Mouse (Mus musculus) neural tube, embryonic 15.5 days (tissue): Measurements from ENCODE around the gene Dok7. TPM values are rescaled to one million over a fixed set of nuclear protein-coding genes. Genes with fewer than 3 reads are reported as not detected.

ENCODE experiments used
- ATAC-seq: fragments of 200-750 bp; cut with Nextera tagmentation; 2 replicates; pipeline ENCODE4 v1.8.0; 2017; ENCODE audit warnings: mild to moderate bottlenecking, moderate TSS enrichment, moderate library complexity; ENCODE audit not compliant: low FRiP score
- H3K27ac ChIP-seq: fragments of 300-500 bp; sonication (generic); replicated peaks from 2 replicates; pipeline ENCODE4 v1.5.1; 2015; ENCODE audit warnings: mild to moderate bottlenecking, inconsistent platforms
- H3K27me3 ChIP-seq: fragments of 300-500 bp; sonication (generic); replicated peaks from 2 replicates; pipeline ENCODE4 v1.6.1; 2015; ENCODE audit warnings: inconsistent platforms
- H3K36me3 ChIP-seq: fragments of 300-500 bp; sonication (generic); 2 replicates; pipeline ENCODE4 v1.6.1; 2015; ENCODE audit warnings: inconsistent platforms
- H3K4me1 ChIP-seq: fragments of 300-500 bp; sonication (generic); 2 replicates; pipeline ENCODE4 v1.6.1; 2015; ENCODE audit warnings: inconsistent platforms
- H3K4me2 ChIP-seq: fragments of 300-500 bp; sonication (generic); 2 replicates; pipeline ENCODE4 v1.6.1; 2015; ENCODE audit warnings: inconsistent platforms, mild to moderate bottlenecking, moderate library complexity
- H3K4me3 ChIP-seq: fragments of 300-500 bp; sonication (generic); replicated peaks from 2 replicates; pipeline ENCODE4 v1.5.1; 2015; ENCODE audit warnings: mild to moderate bottlenecking, inconsistent platforms
- H3K9ac ChIP-seq: fragments of 300-500 bp; sonication (generic); replicated peaks from 2 replicates; pipeline ENCODE4 v1.6.1; 2015; ENCODE audit warnings: mild to moderate bottlenecking, inconsistent platforms
- H3K9me3 ChIP-seq: fragments of 300-500 bp; sonication (generic); replicated peaks from 2 replicates; pipeline ENCODE4 v1.6.1; 2016; ENCODE audit warnings: inconsistent platforms
- WGBS: fragments of 180-500 bp; shearing (Covaris S2); methylation state at CpG from one replicate; pipeline ENCODE4 v1.1.7; 2015; ENCODE audit warnings: mixed read lengths; 5-methylcytosine and 5-hydroxymethylcytosine counted together
- microRNA-seq: library from miRNA; unstranded; fragments of <30 nt; microRNA quantifications from one replicate; pipeline ENCODE4, GENCODE M21; 2017
- polyA plus RNA-seq: library from polyadenylated mRNA; unstranded; fragments of >200 nt; fragmentation: Nextera tagmentation; extraction: Ambion mirVana; gene quantifications from 2 replicates; pipeline ENCODE4 v1.2.1, GENCODE M21; 2015

Dok7 gene
- polyA plus RNA-seq, 1 experiment from 2014 or later, result 10.5 TPM

DNA sequence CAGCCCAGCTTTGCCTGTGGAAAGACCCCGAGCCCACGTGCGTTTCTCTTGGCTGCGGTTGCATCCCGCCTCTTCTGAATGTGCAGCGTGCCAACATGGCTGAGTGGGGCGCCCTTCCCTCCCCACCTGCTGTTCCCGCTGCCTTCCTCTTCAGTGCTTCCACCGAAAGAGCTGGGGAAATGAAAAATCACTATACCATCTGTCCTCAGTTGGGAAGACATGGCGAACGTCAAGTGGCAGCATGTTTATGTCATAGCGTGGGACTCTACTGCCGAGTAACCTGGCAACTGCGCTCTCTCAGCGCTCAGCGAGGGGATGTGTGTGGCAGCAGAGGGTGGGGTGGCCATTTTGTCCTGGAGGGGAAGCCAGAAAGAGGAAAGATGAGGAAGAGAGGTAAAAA, 72.6 kb downstream of the Dok7 start:
- H3K36me3 ChIP-seq, result no peaks in the 10 kb centered on the region
- 70% methylated on average over 16 of the region's 16 CpGs for WGBS
- no peak overlapping the region for H3K4me2 ChIP-seq
- 0 out of 2 replicates have a peak, but pooled peaks cover 3% of the 10 kb centered on the region for H3K4me1 ChIP-seq
- no peak for ATAC-seq
- H3K27me3 ChIP-seq, result no peaks in the 10 kb centered on the region
- no peaks in the 10 kb centered on the region for H3K9me3 ChIP-seq
- H3K27ac ChIP-seq, result no peak overlapping the region
- no peak overlapping the region for H3K9ac ChIP-seq
- H3K4me3 ChIP-seq, result no peak overlapping the region

DNA sequence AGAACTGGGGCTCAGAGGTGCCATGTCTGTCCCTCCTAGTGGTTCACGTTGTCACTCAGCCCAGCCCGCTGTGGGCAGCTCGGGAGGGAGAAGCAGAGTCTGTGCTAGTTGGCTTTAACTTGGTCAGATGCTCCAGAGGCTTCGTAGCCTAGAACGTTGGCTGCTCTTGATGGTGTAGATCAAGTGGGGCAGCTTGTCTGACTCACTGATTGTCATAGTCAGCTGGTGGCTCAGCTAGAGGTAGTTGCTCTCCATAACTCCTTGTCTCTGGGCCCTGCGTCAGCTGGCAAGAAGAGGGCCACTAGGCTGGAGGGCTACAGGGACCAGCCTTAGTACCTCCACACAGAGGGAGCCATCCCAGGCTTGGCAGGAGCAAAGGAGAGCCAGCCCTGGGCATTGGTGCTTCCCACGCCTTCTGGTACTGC, 73.2 kb downstream of the Dok7 start:
- Histone ChIP-seq H3K27ac (no peak overlapping the region), H3K4me2 (no peak overlapping the region), H3K4me3 (no peak overlapping the region), H3K9ac (no peak overlapping the region), H3K36me3 (no peaks in the 10 kb centered on the region), H3K9me3 (no peaks in the 10 kb centered on the region), H3K4me1 (0 out of 2 replicates have a peak, but pooled peaks cover 3% of the 10 kb centered on the region), H3K27me3 (no peaks in the 10 kb centered on the region)
- peak; percentile 37; the same call in 1 of the 2 replicates for ATAC-seq
- 89% methylated on average over 7 of the region's 7 CpGs for WGBS

DNA sequence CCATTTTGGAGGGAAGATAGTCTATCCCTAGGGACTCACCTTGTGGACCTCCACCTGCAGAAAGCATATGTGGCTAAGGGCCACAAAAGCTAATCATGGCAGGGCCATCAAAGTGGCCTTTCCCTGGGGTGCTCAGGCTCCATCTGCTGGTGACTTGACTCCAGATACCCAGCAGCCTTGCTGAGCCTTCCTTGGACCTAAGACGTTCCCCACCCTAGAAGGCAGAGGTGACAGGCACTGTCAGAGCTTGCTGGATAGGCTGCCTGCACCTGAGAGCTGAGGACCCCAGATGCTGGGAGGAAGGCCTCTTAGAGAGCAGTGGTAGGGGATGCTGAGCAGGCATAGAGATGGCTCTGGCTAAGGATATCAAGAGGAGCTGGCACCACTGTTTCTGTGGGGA, 74.7 kb downstream of the Dok7 start:
- no peaks in the 10 kb centered on the region for H3K27me3 ChIP-seq
- no peaks in the 10 kb centered on the region for H3K36me3 ChIP-seq
- H3K4me3 ChIP-seq, result no peak overlapping the region
- no peak overlapping the region for H3K9ac ChIP-seq
- H3K27ac ChIP-seq, result no peak overlapping the region
- H3K4me1 ChIP-seq, result 0 out of 2 replicates have a peak, but pooled peaks cover 3% of the 10 kb centered on the region
- WGBS, result 29% methylated on average over 1 of the region's 1 CpGs
- no peak for ATAC-seq
- H3K9me3 ChIP-seq, result no peaks in the 10 kb centered on the region
- no peak overlapping the region for H3K4me2 ChIP-seq

DNA sequence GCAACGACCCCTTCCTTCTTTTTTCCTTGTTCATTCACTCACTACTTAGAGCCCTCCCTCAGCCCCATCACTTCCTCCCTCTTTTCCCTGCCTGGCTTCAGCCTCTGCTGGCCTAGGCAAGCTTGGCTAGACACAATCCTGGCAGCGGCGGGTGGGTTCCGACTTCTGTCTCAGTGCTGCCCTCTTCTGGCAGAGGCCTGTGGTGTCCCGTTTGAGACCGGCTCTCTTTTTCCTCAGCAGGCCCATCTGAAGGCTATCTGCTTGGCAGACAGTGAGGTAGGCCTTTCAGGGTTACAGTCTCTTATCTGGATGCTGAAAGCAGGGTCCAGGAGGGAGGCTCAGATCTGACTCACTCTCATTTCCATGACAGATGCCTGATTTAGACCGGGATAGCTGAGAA, 75.2 kb downstream of the Dok7 start:
- no peak overlapping the region for H3K4me2 ChIP-seq
- ATAC-seq, result peak; percentile 55; the same call in 1 of the 2 replicates
- 0 out of 2 replicates have a peak, but pooled peaks cover 3% of the 10 kb centered on the region for H3K4me1 ChIP-seq
- H3K27me3 ChIP-seq, result no peaks in the 10 kb centered on the region
- no peak overlapping the region for H3K4me3 ChIP-seq
- H3K36me3 ChIP-seq, result no peaks in the 10 kb centered on the region
- WGBS, result 9% methylated on average over 7 of the region's 7 CpGs
- H3K9ac ChIP-seq, result 0 out of 2 replicates have a peak overlapping the region, but pooled peaks have one; percentile 5
- H3K9me3 ChIP-seq, result no peaks in the 10 kb centered on the region
- H3K27ac ChIP-seq, result no peak overlapping the region

GRCm38 (mm10) chr5:35132278-35132980, 75.9 kb downstream of the Dok7 start:
- no peaks in the 10 kb centered on the region for H3K36me3 ChIP-seq
- no peaks in the 10 kb centered on the region for H3K9me3 ChIP-seq
- ATAC-seq, result no peak
- no peak overlapping the region for H3K9ac ChIP-seq
- 0 out of 2 replicates have a peak, but pooled peaks cover 3% of the 10 kb centered on the region for H3K4me1 ChIP-seq
- H3K4me3 ChIP-seq, result no peak overlapping the region
- no peak overlapping the region for H3K27ac ChIP-seq
- no peak overlapping the region for H3K4me2 ChIP-seq
- 92% methylated on average over 9 of the region's 9 CpGs for WGBS
- H3K27me3 ChIP-seq, result no peaks in the 10 kb centered on the region

DNA sequence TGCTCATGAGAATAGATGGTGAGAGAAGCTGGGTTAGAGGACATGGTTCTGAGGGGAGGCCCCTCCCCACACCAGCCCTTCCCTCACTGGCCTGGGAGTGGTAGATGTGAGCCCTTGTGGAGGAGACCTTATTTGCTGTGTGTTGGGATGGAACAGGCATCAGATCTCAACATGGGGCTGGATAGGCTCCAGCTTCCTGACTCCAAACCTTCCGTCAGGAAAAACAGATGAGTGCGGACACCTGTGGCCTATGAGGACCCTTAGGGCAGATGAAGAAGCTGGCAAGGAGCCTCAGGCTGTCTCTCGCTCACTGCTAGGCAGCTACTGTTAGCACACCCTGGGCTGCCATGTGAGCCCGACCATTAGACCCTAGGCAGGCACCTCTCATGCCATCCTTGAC, 76.9 kb downstream of the Dok7 start:
- no peak for ATAC-seq
- no peak overlapping the region for H3K4me3 ChIP-seq
- no peaks in the 10 kb centered on the region for H3K27me3 ChIP-seq
- no peaks in the 10 kb centered on the region for H3K9me3 ChIP-seq
- H3K4me1 ChIP-seq, result peaks cover 5% of the 10 kb centered on the region; the same call in 1 of the 2 replicates
- 84% methylated on average over 4 of the region's 4 CpGs for WGBS
- no peak overlapping the region for H3K9ac ChIP-seq
- no peak overlapping the region for H3K27ac ChIP-seq
- H3K36me3 ChIP-seq, result no peaks in the 10 kb centered on the region
- H3K4me2 ChIP-seq, result no peak overlapping the region

DNA sequence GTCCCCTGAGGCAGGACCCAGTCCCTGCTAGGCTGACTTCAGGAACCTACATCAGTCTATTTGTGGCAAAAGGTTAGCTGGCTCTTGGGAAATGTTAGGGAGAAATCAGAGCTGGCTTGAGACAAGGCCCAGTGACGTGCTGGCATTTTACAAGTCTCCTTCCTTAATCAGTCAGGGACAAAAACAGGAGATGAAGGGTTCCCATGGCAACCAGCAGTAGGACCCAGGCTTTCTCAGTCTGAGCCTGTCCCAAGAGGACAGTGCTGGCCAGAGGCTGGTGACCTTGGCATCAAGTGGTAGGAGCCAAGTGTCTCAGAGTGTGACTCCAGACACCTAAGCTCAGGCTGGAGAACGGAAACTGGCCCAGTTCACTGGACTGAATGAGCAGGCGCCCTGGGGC, 77.7 kb downstream of the Dok7 start:
- Histone ChIP-seq H3K27ac (no peak overlapping the region), H3K36me3 (no peaks in the 10 kb centered on the region), H3K4me1 (peaks cover 8% of the 10 kb centered on the region; the same call in 1 of the 2 replicates), H3K27me3 (no peaks in the 10 kb centered on the region), H3K9me3 (no peaks in the 10 kb centered on the region), H3K9ac (no peak overlapping the region), H3K4me3 (no peak overlapping the region), H3K4me2 (no peak overlapping the region)
- 67% methylated on average over 3 of the region's 3 CpGs for WGBS
- no peak for ATAC-seq

DNA sequence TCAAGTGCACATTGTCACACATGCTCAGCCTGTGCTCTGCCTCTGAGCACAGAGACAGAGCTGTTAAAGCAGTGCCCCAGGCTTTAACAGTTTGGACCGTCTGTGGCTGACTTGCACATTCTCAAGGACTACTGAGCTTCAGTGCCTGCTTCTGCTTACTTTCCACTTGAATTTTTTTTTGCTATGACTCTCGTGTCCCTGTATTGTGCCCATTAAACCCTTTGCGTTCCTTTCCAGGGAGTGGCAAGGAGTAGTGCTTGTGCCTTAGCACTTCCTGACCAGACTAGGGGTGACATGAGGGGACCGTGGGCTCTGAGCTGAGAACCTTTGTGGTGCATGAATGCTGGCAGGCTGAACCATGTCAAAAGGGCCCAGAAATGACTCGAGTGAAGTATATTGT, 79.3 kb downstream of the Dok7 start:
- Histone ChIP-seq H3K9me3 (no peaks in the 10 kb centered on the region), H3K4me3 (no peak overlapping the region), H3K4me2 (no peak overlapping the region), H3K4me1 (peaks cover 8% of the 10 kb centered on the region; the same call in 1 of the 2 replicates), H3K9ac (no peak overlapping the region), H3K27ac (no peak overlapping the region), H3K36me3 (no peaks in the 10 kb centered on the region), H3K27me3 (no peaks in the 10 kb centered on the region)
- no peak for ATAC-seq
- 76% methylated on average over 5 of the region's 5 CpGs for WGBS

Small RNAs within 50 kb of the gene (microRNA-seq; reads per million reads assigned to microRNA genes)
- 4.3 reads per million, percentile 17 among the genes with 10 or more reads in this experiment for gene Mir3097

Other genes with a start within 250 kb of the Dok7 start
- gene Msantd1, start 148.8 kb upstream of the Dok7 start, polyA plus RNA-seq, result 2.9 and 3.7 TPM in 2 replicates
- 32.9 and 33.9 TPM in 2 replicates for gene Rgs12, start 107.3 kb upstream of the Dok7 start, polyA plus RNA-seq
- 0.46 and 1.4 TPM in 2 replicates for gene Hgfac, start 15.3 kb upstream of the Dok7 start, polyA plus RNA-seq
- 150 and 155 TPM in 2 replicates for gene Lrpap1, start 49.0 kb downstream of the Dok7 start, polyA plus RNA-seq
- gene Adra2c, start 221.6 kb downstream of the Dok7 start, polyA plus RNA-seq, result 0.68 and 1.0 TPM in 2 replicates